Mouse (Mus musculus) kidney, adult 2 months (tissue): ENCODE data around the gene Engase. TPM values are rescaled to one million over a fixed set of nuclear protein-coding genes. Genes with fewer than 3 reads are reported as not detected.

Experiments
- DNase-seq: peaks from one replicate; pipeline ENCODE4 v3.0.0; 2021
- H3K27ac ChIP-seq: fragments of 200-500 bp; 2 replicates; pipeline ENCODE4 v1.5.1; 2012; ENCODE audit warnings: low read depth, low read length, control low read depth, inconsistent platforms; ENCODE audit not compliant: insufficient read depth
- H3K27me3 ChIP-seq: fragments of 200-500 bp; replicated peaks from 2 replicates; pipeline ENCODE4 v1.6.1; 2012; ENCODE audit warnings: mild to moderate bottlenecking, moderate library complexity, low read length, inconsistent platforms; ENCODE audit not compliant: control insufficient read depth, insufficient read depth
- H3K36me3 ChIP-seq: fragments of 200-500 bp; 2 replicates; pipeline ENCODE4 v1.6.1; 2012; ENCODE audit warnings: mild to moderate bottlenecking, moderate library complexity, low read length, inconsistent platforms; ENCODE audit not compliant: control insufficient read depth, insufficient read depth
- H3K4me1 ChIP-seq: fragments of 200-500 bp; 2 replicates; pipeline ENCODE4 v1.6.1; 2011; ENCODE audit warnings: low read length; ENCODE audit not compliant: control insufficient read depth, insufficient read depth
- H3K4me3 ChIP-seq: fragments of 200-500 bp; 2 replicates; pipeline ENCODE4 v1.5.1; 2011; ENCODE audit warnings: mild to moderate bottlenecking, low read depth, low read length, control low read depth; ENCODE audit not compliant: insufficient read depth
- CTCF ChIP-seq: fragments of 200-500 bp; conservative IDR thresholded peaks from 2 replicates; pipeline ENCODE4 v1.5.1; 2011; ENCODE audit warnings: low read depth, mild to moderate bottlenecking, control low read depth, low read length, moderate library complexity, mixed read lengths; ENCODE audit not compliant: insufficient read depth, insufficient read length
- POLR2A ChIP-seq: fragments of 200-500 bp; IDR thresholded peaks from one replicate; pipeline ENCODE4 v1.6.1; 2011; ENCODE audit warnings: low read depth, low read length, control low read depth
- WGBS: fragments of 180-500 bp; shearing (Covaris S2); methylation state at CpG from one replicate; pipeline ENCODE4 v1.1.7; 2018; 5-methylcytosine and 5-hydroxymethylcytosine counted together
- polyA plus RNA-seq: library from polyadenylated mRNA; depleted of rRNA; stranded (reverse); fragments of >200 nt; gene quantifications from 2 replicates; pipeline ENCODE4 v1.2.3, GENCODE M21; 2012

Gene Engase
- polyA plus RNA-seq, 1 experiment = 12.3 TPM

- no peak overlapping the region for H3K4me3 ChIP-seq
- TF ChIP-seq CTCF = no peak
- no peak for TF ChIP-seq POLR2A
- no peaks in the 10 kb centered on the region for H3K36me3 ChIP-seq
- 78% methylated on average over 7 of the region's 7 CpGs for WGBS
- H3K4me1 ChIP-seq = no peaks in the 10 kb centered on the region
- no peak overlapping the region for H3K27ac ChIP-seq
- no peaks in the 10 kb centered on the region for H3K27me3 ChIP-seq
- DNase-seq = no peak
Observed at GRCm38 (mm10) chr11:118517924-118518323, 41.3 kb downstream of the Engase start.

GRCm38 (mm10) chr11:118518743-118519142 is 42.1 kb downstream of the Engase start:
- 62% methylated on average over 7 of the region's 7 CpGs for WGBS
- DNase-seq = no peak
- Histone ChIP-seq H3K4me1 (no peaks in the 10 kb centered on the region), H3K27me3 (no peaks in the 10 kb centered on the region), H3K27ac (no peak overlapping the region), H3K4me3 (no peak overlapping the region), H3K36me3 (no peaks in the 10 kb centered on the region)
- TF ChIP-seq POLR2A (no peak), CTCF (no peak)

- WGBS = 57% methylated on average over 5 of the region's 5 CpGs
Observed at GRCm38 (mm10) chr11:118520251-118520650, 43.6 kb downstream of the Engase start.

GRCm38 (mm10) chr11:118520932-118521331 is 44.3 kb downstream of the Engase start:
- no peak overlapping the region for H3K27ac ChIP-seq
- no peaks in the 10 kb centered on the region for H3K36me3 ChIP-seq
- no peaks in the 10 kb centered on the region for H3K27me3 ChIP-seq
- WGBS = 66% methylated on average over 2 of the region's 2 CpGs
- H3K4me3 ChIP-seq = no peak overlapping the region
- H3K4me1 ChIP-seq = no peaks in the 10 kb centered on the region
- DNase-seq = no peak
- TF ChIP-seq POLR2A (no peak), CTCF (no peak)

More at GRCm38 (mm10) chr11:118520251-118520650, 43.6 kb downstream of the Engase start:
- DNase-seq = no peak
- Histone ChIP-seq H3K27me3 (no peaks in the 10 kb centered on the region), H3K4me3 (no peak overlapping the region), H3K27ac (no peak overlapping the region), H3K4me1 (no peaks in the 10 kb centered on the region), H3K36me3 (no peaks in the 10 kb centered on the region)
- TF ChIP-seq POLR2A (no peak), CTCF (peak; percentile 35)

GRCm38 (mm10) chr11:118523496-118524145 is 47.0 kb downstream of the Engase start:
- no peaks in the 10 kb centered on the region for H3K4me1 ChIP-seq
- WGBS = 70% methylated on average over 4 of the region's 4 CpGs
- H3K27me3 ChIP-seq = no peaks in the 10 kb centered on the region
- no peak for TF ChIP-seq POLR2A
- no peak for TF ChIP-seq CTCF
- DNase-seq = no peak
- no peak overlapping the region for H3K4me3 ChIP-seq
- no peak overlapping the region for H3K27ac ChIP-seq
- H3K36me3 ChIP-seq = no peaks in the 10 kb centered on the region

- Histone ChIP-seq H3K27ac (no peak overlapping the region), H3K4me1 (no peaks in the 10 kb centered on the region), H3K4me3 (no peak overlapping the region), H3K36me3 (no peaks in the 10 kb centered on the region), H3K27me3 (no peaks in the 10 kb centered on the region)
- TF ChIP-seq POLR2A (no peak), CTCF (no peak)
- no peak for DNase-seq
- WGBS = 32% methylated on average over 11 of the region's 11 CpGs
Observed at GRCm38 (mm10) chr11:118525059-118525458, 48.4 kb downstream of the Engase start.

- H3K4me3 ChIP-seq = no peak overlapping the region
- no peaks in the 10 kb centered on the region for H3K4me1 ChIP-seq
- 84% methylated on average over 9 of the region's 9 CpGs for WGBS
- H3K27ac ChIP-seq = no peak overlapping the region
- no peaks in the 10 kb centered on the region for H3K27me3 ChIP-seq
- TF ChIP-seq POLR2A (no peak), CTCF (no peak)
- no peaks in the 10 kb centered on the region for H3K36me3 ChIP-seq
- DNase-seq = no peak
Observed at GRCm38 (mm10) chr11:118528761-118529160, 52.1 kb downstream of the Engase start.
